Mouse (Mus musculus) layer of hippocampus, postnatal 25 days (tissue): ENCODE results near the gene Peli3. TPM values are rescaled to one million over a fixed set of nuclear protein-coding genes. Genes with fewer than 3 reads are reported as not detected.

Experiments used
- DNase-seq, 2 experiments: peaks; one replicate each; pipeline ENCODE4 v3.0.0; 2022; ENCODE audit warnings: mixed read lengths in 2 of 2, low spot score in 1 of 2; ENCODE audit errors: extremely low spot score in 1 of 2
- total RNA-seq, 2 experiments: library from RNA; stranded (reverse); gene quantifications; 2 replicates each; pipeline ENCODE4 v1.2.3; 2021

Peli3 gene
- total RNA-seq, 2 experiments from 2014 or later: 20.2 to 20.9 TPM

DNA sequence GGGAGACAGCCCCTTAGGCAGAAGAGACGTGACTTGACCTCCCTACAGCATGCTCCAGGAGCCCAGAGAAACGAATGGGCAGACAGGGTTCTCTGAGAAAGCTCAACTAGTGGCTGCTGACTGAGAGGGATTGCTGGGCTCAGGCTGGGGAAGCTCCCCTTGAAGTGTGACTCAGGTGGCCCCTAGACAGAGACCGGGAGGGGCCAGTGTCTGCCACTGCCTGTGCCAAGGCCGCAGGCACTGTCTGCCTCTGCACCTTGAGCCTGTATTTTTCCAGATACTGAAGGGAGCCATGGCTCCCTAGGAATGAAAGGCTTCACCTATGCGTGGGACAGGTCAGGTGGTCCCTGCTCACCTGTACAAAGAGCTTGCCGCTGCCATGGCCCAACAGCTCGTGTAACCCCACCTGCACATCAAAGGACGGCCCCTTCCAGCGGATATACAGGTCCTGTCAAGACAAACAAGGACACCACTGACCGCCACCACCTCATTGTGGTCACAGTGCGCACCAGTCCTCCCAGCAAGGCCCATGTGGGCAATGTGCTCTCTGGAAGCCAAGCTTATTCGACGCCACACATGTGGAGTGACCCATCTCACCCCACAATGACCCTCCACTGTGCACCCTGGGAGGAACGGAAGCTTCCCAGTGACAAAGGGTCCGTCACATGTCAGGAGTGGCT is 26.9 kb downstream of the Peli3 start:
- no peak for DNase-seq

DNA sequence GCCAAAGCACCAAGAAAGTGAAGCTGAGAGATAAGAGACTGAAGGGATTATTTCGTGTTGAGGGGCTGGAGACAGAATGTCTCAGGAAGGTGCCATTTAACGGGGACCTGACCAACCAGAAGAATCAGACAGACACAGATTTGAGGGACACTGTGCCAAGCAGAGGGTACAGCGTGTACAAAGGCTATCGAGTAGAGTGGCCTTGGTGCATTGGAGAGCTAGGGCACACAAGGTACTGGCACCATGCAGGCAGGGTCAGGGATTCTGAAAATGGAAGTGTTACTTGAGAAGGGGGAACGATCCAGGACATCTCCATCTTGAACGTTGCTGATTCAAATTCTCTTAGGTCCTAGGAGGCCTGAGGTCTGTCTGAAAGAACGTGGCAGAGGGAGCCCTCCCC is 33.6 kb downstream of the Peli3 start:
- no peak for DNase-seq

DNA sequence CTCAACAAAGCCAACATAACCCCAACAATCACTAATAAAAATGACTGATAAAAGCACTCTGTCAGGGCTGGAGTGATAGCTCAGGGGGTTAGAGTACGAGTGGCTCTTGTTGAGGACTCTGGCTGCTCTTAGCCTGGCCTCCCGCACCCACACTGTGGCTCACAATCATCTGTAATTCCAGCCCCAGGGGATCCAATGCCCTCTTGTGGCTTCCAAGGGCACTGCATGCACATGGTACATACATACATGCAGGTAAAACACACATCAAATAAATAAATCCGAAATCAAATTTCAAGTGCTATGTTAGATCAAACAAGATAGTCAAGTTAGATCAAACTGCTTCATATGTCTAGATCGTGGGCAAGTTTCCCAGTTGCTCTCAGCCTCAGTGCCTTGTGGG is 34.8 kb downstream of the Peli3 start:
- DNase-seq: no peak

DNA sequence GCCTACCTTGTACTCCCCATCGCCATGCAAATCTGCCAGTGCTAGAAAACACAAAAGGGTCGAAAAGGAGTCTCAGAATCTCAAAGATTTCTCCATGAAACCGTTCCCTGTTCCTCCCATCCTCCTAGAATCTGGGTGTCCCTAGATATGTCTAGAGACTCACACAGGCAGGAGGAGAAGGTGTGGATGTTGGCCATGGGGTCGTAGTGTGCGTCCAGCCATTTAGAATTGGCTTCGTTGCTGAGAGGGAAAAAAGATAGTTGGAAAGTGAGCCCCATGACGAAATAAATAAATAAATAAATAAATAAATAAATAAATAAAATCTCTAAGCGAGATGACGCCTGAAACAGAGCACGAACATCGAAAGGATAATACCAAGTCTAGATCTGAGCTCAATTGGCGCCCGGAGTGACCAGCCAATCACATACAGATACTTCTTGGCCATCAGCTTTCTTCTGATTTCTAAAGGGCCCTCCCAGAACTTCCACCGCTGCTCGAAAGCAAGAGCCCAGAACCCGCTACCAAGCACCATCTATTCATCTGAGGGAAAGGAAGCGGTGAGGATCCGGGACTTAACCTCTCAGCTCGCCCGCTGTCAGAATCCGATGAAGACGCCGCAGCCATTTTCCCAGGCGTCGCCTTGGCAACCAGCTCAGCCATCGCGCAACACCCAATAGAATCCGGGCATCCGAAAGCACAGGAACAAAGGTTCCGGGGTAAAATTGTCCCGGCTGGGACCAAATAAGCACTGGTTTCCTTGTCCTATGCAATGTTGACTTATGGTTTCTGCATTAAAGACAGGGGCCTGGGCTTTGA is 36.7 kb downstream of the Peli3 start, which contains the start of gene Bbs1:
TSS of gene Bbs1 (minus strand) at position 650 of the 816 bp plus-strand sequence.
- DNase-seq: peak; percentile 80 to 82

DNA sequence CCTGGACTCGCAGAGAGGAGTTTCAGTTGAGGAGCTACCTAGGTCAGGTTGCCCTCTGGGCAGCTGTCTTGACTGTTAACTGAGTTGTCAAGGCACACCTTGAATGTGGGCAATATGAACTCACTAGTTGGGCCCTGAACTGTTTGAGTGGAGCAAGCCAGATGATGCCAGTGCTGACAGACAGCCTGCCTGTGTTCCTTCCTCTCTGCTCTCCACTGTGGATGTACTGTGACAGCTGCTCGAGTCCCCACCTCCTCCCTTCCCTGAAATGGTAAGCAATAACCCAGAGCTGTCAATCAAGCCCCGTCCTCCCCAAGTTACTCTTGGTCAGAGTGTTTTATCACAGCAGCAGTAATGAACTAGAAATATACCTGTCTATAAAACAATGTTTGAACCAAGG is 43.0 kb downstream of the Peli3 start:
- no peak for DNase-seq

DNA sequence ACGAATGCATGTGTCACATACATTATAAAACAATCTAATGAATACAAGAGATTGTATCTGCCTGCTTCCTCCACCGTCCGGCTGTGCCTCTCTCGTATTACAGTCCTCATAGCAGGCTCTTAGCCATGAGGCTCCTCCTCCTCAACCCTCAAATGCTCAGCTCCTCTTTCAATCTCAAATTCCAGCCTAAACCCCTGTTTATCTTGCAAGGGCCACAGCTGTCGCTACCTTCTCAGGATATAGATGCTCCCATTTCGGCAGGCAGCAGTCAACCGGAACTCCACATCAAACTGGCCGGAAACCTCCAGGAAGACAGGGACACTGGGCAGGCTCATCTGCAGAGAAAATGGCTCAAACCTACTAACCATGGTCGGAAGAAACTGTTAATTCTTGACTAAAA is 44.0 kb downstream of the Peli3 start:
- no peak for DNase-seq

DNA sequence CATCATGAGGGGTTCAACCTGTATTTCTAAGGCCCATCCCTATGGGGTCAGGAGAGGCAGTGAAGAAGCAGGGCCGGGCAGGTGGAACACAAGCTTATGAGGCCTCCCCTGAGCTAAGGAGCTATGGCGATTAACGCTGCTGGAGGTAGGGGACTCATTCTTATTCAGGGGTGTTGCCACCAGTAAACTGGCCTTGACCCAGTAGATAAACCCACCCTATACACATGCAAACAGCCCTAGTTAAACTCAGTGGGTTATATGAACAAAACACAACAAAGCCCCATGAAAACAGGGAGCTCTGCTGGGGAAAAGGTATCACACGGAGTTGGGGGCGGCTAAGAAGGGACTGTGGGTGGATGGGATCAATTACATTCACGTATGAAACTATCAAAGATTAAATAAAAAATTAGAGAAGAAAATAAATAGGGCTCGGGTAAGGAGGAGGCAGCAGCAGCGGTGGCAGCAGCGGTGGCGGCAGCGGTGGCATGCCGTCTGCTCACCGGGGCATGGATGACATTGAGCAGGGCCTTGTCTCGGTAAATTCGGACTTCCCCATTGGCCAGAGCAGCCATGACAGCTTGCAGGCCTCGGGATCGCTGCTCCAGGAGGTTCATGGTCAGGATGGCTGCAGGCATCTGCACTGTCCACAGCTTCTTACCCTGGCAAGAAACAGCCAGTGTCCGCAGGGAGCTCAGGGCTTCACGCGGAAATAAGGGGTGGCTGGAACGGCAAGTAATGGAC is 46.0 kb downstream of the Peli3 start:
- DNase-seq: no peak

DNA sequence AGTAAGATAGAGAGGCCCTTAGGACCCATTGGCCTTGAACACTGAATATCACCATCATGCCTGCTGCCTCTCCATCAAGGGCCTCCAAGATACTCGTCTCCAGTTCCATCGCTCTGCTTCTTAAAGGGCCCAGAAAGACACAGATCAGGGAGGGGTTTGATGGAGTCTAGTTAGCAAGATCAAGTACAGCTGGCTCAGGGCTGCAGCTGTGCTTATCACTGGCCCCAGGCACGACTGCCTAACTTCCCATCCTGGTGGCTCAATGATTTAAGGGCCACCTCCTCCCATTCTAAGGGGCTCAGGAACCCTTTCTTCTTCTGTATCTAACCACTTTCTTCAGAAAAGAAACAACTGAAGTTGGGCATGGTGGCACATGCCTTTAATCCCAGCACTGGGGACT is 51.1 kb downstream of the Peli3 start:
- no peak for DNase-seq

DNA sequence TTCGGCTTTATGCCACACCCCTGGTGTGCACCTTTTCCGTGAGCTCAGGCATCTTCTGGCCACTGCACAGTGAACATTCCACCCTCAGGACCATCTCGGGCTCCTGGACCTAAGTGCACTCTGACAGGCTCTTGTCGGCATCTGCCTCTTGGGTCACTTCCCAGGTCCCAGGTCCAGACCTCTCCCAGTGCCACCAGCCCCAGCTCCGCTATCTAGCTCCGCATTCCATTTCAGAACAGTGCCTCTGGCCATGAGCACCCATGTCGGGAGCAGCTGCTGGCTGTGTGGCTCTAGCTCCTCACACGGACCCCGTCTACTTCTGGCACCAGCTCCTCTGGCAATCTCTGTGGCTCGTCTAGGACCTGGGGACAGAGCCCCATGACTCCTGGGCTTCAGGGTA is 53.1 kb downstream of the Peli3 start:
- DNase-seq: no peak

DNA sequence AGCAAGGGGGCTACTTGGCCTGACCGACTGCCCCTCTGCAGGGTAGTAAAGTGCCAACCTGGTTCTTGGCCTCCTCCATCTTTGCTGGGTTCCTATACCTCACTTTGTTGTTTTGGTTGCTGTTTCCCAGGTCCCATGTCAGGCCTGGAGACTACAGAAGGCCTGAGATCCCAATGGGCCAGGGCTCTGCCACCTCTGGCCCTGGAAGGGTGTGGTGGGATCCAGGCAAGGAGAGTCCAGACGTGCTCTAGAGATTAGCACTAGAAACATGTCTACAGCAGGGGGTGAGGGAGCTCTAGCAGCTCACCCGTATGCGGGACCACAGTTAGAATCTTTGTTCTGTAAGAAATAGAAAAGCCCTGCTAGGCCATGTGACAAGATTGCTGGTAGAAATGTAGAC is 59.0 kb downstream of the Peli3 start:
- DNase-seq: no peak

Other genes starting within 250 kb of the Peli3 start
- 1 to 10 TPM; 1.1 to 2.5 TPM for gene Gm960, start 244.5 kb downstream of the Peli3 start, total RNA-seq
- gene Sptbn2, start 232.0 kb downstream of the Peli3 start, total RNA-seq: 100 to 1,000 TPM; 615 to 659 TPM
- gene Rbm4b, start 186.6 kb downstream of the Peli3 start, total RNA-seq: 10 to 100 TPM; 18.2 to 18.8 TPM
- gene Rbm4, start 149.2 kb downstream of the Peli3 start, total RNA-seq: 10 to 100 TPM; 81.1 to 82.0 TPM
- gene Gm21992, start 131.5 kb downstream of the Peli3 start, total RNA-seq: 10 to 100 TPM; 21.2 to 28.3 TPM
- gene Rbm14, start 131.5 kb downstream of the Peli3 start, total RNA-seq: 10 to 100 TPM; 53.0 to 53.9 TPM
- gene Ccs, start 103.8 kb downstream of the Peli3 start, total RNA-seq: 10 to 100 TPM; 30.6 to 37.8 TPM
- 1 to 10 TPM; 1.8 to 2.2 TPM for gene Ccdc87, start 103.8 kb downstream of the Peli3 start, total RNA-seq
- 100 to 1,000 TPM; 113 to 118 TPM for gene Ctsf, start 88.0 kb downstream of the Peli3 start, total RNA-seq
- gene Actn3, start 65.2 kb downstream of the Peli3 start, total RNA-seq: under 1 TPM; 0.84 to 0.89 TPM
- gene Zdhhc24, start 64.5 kb downstream of the Peli3 start, total RNA-seq: 10 to 100 TPM; 24.9 to 25.5 TPM
- 10 to 100 TPM; 37.4 to 41.9 TPM for gene Bbs1, start 36.5 kb downstream of the Peli3 start, total RNA-seq
- 10 to 100 TPM; 41.0 to 43.5 TPM for gene Dpp3, start 14.8 kb downstream of the Peli3 start, total RNA-seq
- gene Mrpl11, start 19.0 kb upstream of the Peli3 start, total RNA-seq: 10 to 100 TPM; 60.5 to 71.1 TPM
- gene Npas4, start 47.2 kb upstream of the Peli3 start, total RNA-seq: 1 to 10 TPM; 5.7 to 6.6 TPM
- gene Slc29a2, start 80.7 kb upstream of the Peli3 start, total RNA-seq: 10 to 100 TPM; 14.2 to 17.6 TPM
- 100 to 1,000 TPM; 131 to 132 TPM for gene B4gat1, start 95.7 kb upstream of the Peli3 start, total RNA-seq
- 1 to 10 TPM; 5.0 to 5.3 TPM for gene AC124502.3, start 95.8 kb upstream of the Peli3 start, total RNA-seq
- gene Brms1, start 98.2 kb upstream of the Peli3 start, total RNA-seq: 10 to 100 TPM; 19.2 to 21.4 TPM
- 100 to 1,000 TPM; 109 to 114 TPM for gene Rin1, start 107.4 kb upstream of the Peli3 start, total RNA-seq
- gene Cd248, start 125.0 kb upstream of the Peli3 start, total RNA-seq: 1 to 10 TPM; 4.3 to 5.1 TPM
- 100 to 1,000 TPM; 131 to 138 TPM for gene Tmem151a, start 142.4 kb upstream of the Peli3 start, total RNA-seq
- 10 to 100 TPM; 24.5 to 24.7 TPM for gene Yif1a, start 145.4 kb upstream of the Peli3 start, total RNA-seq
- gene Cnih2, start 155.4 kb upstream of the Peli3 start, total RNA-seq: 100 to 1,000 TPM; 754 to 774 TPM
- 100 to 1,000 TPM; 173 TPM for gene Rab1b, start 163.9 kb upstream of the Peli3 start, total RNA-seq
- 100 to 1,000 TPM; 214 to 222 TPM for gene Klc2, start 175.4 kb upstream of the Peli3 start, total RNA-seq